Mouse (Mus musculus) neural tube, embryonic 13.5 days (tissue): ENCODE measurements around the gene Slco4a1. TPM values are rescaled to one million over a fixed set of nuclear protein-coding genes. Genes with fewer than 3 reads are reported as not detected.
A peak's percentile ranks its signal among the peaks of the same experiment; 100 is the strongest.

Experiments
- ATAC-seq: fragments of 200-750 bp; cut with Nextera tagmentation; 2 replicates; pipeline ENCODE4 v1.8.0; 2017; ENCODE audit warnings: low read depth, mild to moderate bottlenecking, moderate TSS enrichment, moderate library complexity
- H3K27ac ChIP-seq: fragments of 300-500 bp; sonication (generic); replicated peaks from 2 replicates; pipeline ENCODE4 v1.5.1; 2015; ENCODE audit warnings: moderate library complexity, mild to moderate bottlenecking, inconsistent platforms
- H3K27me3 ChIP-seq: fragments of 300-500 bp; sonication (generic); 2 replicates; pipeline ENCODE4 v1.6.1; 2015; ENCODE audit warnings: mild to moderate bottlenecking, inconsistent platforms
- H3K36me3 ChIP-seq: fragments of 300-500 bp; sonication (generic); 2 replicates; pipeline ENCODE4 v1.6.1; 2015; ENCODE audit warnings: mild to moderate bottlenecking, inconsistent platforms
- H3K4me1 ChIP-seq: fragments of 300-500 bp; sonication (generic); replicated peaks from 2 replicates; pipeline ENCODE4 v1.6.1; 2015; ENCODE audit warnings: inconsistent platforms
- H3K4me2 ChIP-seq: fragments of 300-500 bp; sonication (generic); 2 replicates; pipeline ENCODE4 v1.6.1; 2015; ENCODE audit warnings: inconsistent platforms, mild to moderate bottlenecking, moderate library complexity
- H3K4me3 ChIP-seq: fragments of 300-500 bp; sonication (generic); 2 replicates; pipeline ENCODE4 v1.5.1; 2015; ENCODE audit warnings: mild to moderate bottlenecking, inconsistent platforms
- H3K9ac ChIP-seq: fragments of 300-500 bp; sonication (generic); 2 replicates; pipeline ENCODE4 v1.6.1; 2015; ENCODE audit warnings: moderate library complexity, mild to moderate bottlenecking, inconsistent platforms
- H3K9me3 ChIP-seq: fragments of 300-500 bp; sonication (generic); 2 replicates; pipeline ENCODE4 v1.6.1; 2016; ENCODE audit warnings: inconsistent platforms
- WGBS: fragments of 180-500 bp; shearing (Covaris S2); methylation state at CpG from one replicate; pipeline ENCODE4 v1.1.7; 2015; 5-methylcytosine and 5-hydroxymethylcytosine counted together
- polyA plus RNA-seq: library from polyadenylated mRNA; unstranded; fragments of >200 nt; fragmentation: Nextera tagmentation; extraction: Ambion mirVana; gene quantifications from 2 replicates; pipeline ENCODE4 v1.2.1, GENCODE M21; 2015

Slco4a1 gene
- polyA plus RNA-seq, 1 experiment from 2014 or later = 5.4 TPM

- no peak overlapping the region for H3K4me3 ChIP-seq
- no peaks in the 10 kb centered on the region for H3K9me3 ChIP-seq
- no peaks in the 10 kb centered on the region for H3K36me3 ChIP-seq
- ATAC-seq = 0 out of 2 replicates have a peak, but pooled peaks have one; percentile 28
- H3K4me1 ChIP-seq = peaks cover 12% of the 10 kb centered on the region
- H3K4me2 ChIP-seq = no peak overlapping the region
- no peak overlapping the region for H3K27ac ChIP-seq
- H3K9ac ChIP-seq = no peak overlapping the region
- no peaks in the 10 kb centered on the region for H3K27me3 ChIP-seq
- WGBS = 69% methylated on average over 10 of the region's 10 CpGs
Observed at GRCm38 (mm10) chr2:180432751-180433150, 23.3 kb upstream of the Slco4a1 start.

- Histone ChIP-seq H3K4me3 (no peak overlapping the region), H3K4me1 (peaks cover 12% of the 10 kb centered on the region), H3K27ac (peak overlapping the region; percentile 38; the same call in 1 of the 2 replicates), H3K4me2 (no peak overlapping the region), H3K9ac (no peak overlapping the region; the same call in 1 of the 2 replicates), H3K27me3 (no peaks in the 10 kb centered on the region), H3K9me3 (no peaks in the 10 kb centered on the region), H3K36me3 (no peaks in the 10 kb centered on the region)
- WGBS = 61% methylated on average over 7 of the region's 7 CpGs
- ATAC-seq = no peak
Observed at GRCm38 (mm10) chr2:180433350-180433749, 22.7 kb upstream of the Slco4a1 start.

GRCm38 (mm10) chr2:180435341-180435926 is 20.6 kb upstream of the Slco4a1 start:
- Histone ChIP-seq H3K4me2 (no peak overlapping the region), H3K4me3 (no peak overlapping the region), H3K9me3 (no peaks in the 10 kb centered on the region), H3K36me3 (no peaks in the 10 kb centered on the region), H3K4me1 (peaks cover 12% of the 10 kb centered on the region), H3K9ac (no peak overlapping the region), H3K27ac (no peak overlapping the region), H3K27me3 (no peaks in the 10 kb centered on the region)
- ATAC-seq = no peak
- WGBS = 70% methylated on average over 4 of the region's 4 CpGs

- Histone ChIP-seq H3K36me3 (no peaks in the 10 kb centered on the region), H3K27me3 (no peaks in the 10 kb centered on the region), H3K27ac (no peak overlapping the region), H3K4me3 (no peak overlapping the region), H3K4me2 (no peak overlapping the region), H3K4me1 (peaks cover 9% of the 10 kb centered on the region), H3K9ac (no peak overlapping the region), H3K9me3 (no peaks in the 10 kb centered on the region)
- WGBS = 83% methylated on average over 5 of the region's 5 CpGs
- ATAC-seq = no peak
Observed at GRCm38 (mm10) chr2:180437149-180437864, 18.7 kb upstream of the Slco4a1 start.

- Histone ChIP-seq H3K4me1 (peaks cover 4% of the 10 kb centered on the region; the same call in 1 of the 2 replicates), H3K4me3 (no peak overlapping the region)
Observed at GRCm38 (mm10) chr2:180439791-180440190, 16.3 kb upstream of the Slco4a1 start.

GRCm38 (mm10) chr2:180440596-180441332 is 15.3 kb upstream of the Slco4a1 start:
- no peak overlapping the region for H3K9ac ChIP-seq
- H3K36me3 ChIP-seq = no peaks in the 10 kb centered on the region
- no peak overlapping the region for H3K27ac ChIP-seq
- no peak overlapping the region for H3K4me3 ChIP-seq
- peaks cover 14% of the 10 kb centered on the region; the same call in 1 of the 2 replicates for H3K4me1 ChIP-seq
- no peak for ATAC-seq
- WGBS = 42% methylated on average over 9 of the region's 9 CpGs
- no peaks in the 10 kb centered on the region for H3K9me3 ChIP-seq
- H3K4me2 ChIP-seq = no peak overlapping the region
- H3K27me3 ChIP-seq = no peaks in the 10 kb centered on the region

More at GRCm38 (mm10) chr2:180439791-180440190, 16.3 kb upstream of the Slco4a1 start:
- Histone ChIP-seq H3K27ac (no peak overlapping the region), H3K9ac (no peak overlapping the region), H3K9me3 (no peaks in the 10 kb centered on the region), H3K27me3 (no peaks in the 10 kb centered on the region), H3K4me2 (no peak overlapping the region), H3K36me3 (no peaks in the 10 kb centered on the region)
- whole genome bisulfite sequencing = 79% methylated on average over 3 of the region's 3 CpGs
- ATAC-seq = no peak

GRCm38 (mm10) chr2:180442061-180442460 is 14.0 kb upstream of the Slco4a1 start:
- WGBS = 84% methylated on average over 5 of the region's 5 CpGs
- ATAC-seq = no peak

GRCm38 (mm10) chr2:180443861-180444260 is 12.2 kb upstream of the Slco4a1 start:
- Histone ChIP-seq H3K27me3 (peaks cover 7% of the 10 kb centered on the region; the same call in 1 of the 2 replicates), H3K9me3 (no peaks in the 10 kb centered on the region), H3K4me3 (no peak overlapping the region), H3K36me3 (no peaks in the 10 kb centered on the region), H3K4me2 (no peak overlapping the region), H3K27ac (no peak overlapping the region), H3K9ac (no peak overlapping the region), H3K4me1 (peaks cover 14% of the 10 kb centered on the region; the same call in 1 of the 2 replicates)
- WGBS = 68% methylated on average over 7 of the region's 7 CpGs
- ATAC-seq = no peak

More at GRCm38 (mm10) chr2:180442061-180442460, 14.0 kb upstream of the Slco4a1 start:
- no peak overlapping the region for H3K4me3 ChIP-seq
- no peak overlapping the region for H3K27ac ChIP-seq
- peaks cover 5% of the 10 kb centered on the region; the same call in 1 of the 2 replicates for H3K27me3 ChIP-seq
- H3K4me2 ChIP-seq = no peak overlapping the region
- no peaks in the 10 kb centered on the region for H3K9me3 ChIP-seq
- peaks cover 14% of the 10 kb centered on the region; the same call in 1 of the 2 replicates for H3K4me1 ChIP-seq
- H3K36me3 ChIP-seq = no peaks in the 10 kb centered on the region
- H3K9ac ChIP-seq = no peak overlapping the region

GRCm38 (mm10) chr2:180444957-180445785 is 10.9 kb upstream of the Slco4a1 start:
- H3K27me3 ChIP-seq = peaks cover 7% of the 10 kb centered on the region; the same call in 1 of the 2 replicates
- H3K4me2 ChIP-seq = no peak overlapping the region
- no peaks in the 10 kb centered on the region for H3K9me3 ChIP-seq
- no peaks in the 10 kb centered on the region for H3K36me3 ChIP-seq
- ATAC-seq = no peak
- no peak overlapping the region for H3K4me3 ChIP-seq
- H3K27ac ChIP-seq = no peak overlapping the region
- H3K4me1 ChIP-seq = peaks cover 14% of the 10 kb centered on the region; the same call in 1 of the 2 replicates
- no peak overlapping the region for H3K9ac ChIP-seq
- WGBS = 37% methylated on average over 9 of the region's 9 CpGs

GRCm38 (mm10) chr2:180445962-180446361 is 10.1 kb upstream of the Slco4a1 start:
- Histone ChIP-seq H3K36me3 (no peaks in the 10 kb centered on the region), H3K4me1 (peaks cover 14% of the 10 kb centered on the region; the same call in 1 of the 2 replicates), H3K9me3 (no peaks in the 10 kb centered on the region), H3K27me3 (peaks cover 7% of the 10 kb centered on the region; the same call in 1 of the 2 replicates), H3K27ac (no peak overlapping the region), H3K4me3 (no peak overlapping the region), H3K9ac (no peak overlapping the region), H3K4me2 (no peak overlapping the region)
- 100% methylated on average over 1 of the region's 1 CpGs for WGBS
- no peak for ATAC-seq

GRCm38 (mm10) chr2:180449007-180449406 is 7.0 kb upstream of the Slco4a1 start:
- no peak for ATAC-seq
- WGBS = 74% methylated on average over 5 of the region's 5 CpGs
- Histone ChIP-seq H3K4me3 (no peak overlapping the region), H3K9me3 (no peaks in the 10 kb centered on the region), H3K36me3 (no peaks in the 10 kb centered on the region), H3K9ac (no peak overlapping the region), H3K27me3 (peaks cover 7% of the 10 kb centered on the region), H3K27ac (no peak overlapping the region), H3K4me1 (peaks cover 14% of the 10 kb centered on the region; the same call in 1 of the 2 replicates), H3K4me2 (no peak overlapping the region)
